Mouse (Mus musculus) lung, postnatal 0 days (tissue): ENCODE results near the gene Six6.

Source experiments
- CTCF ChIP-seq: IDR thresholded peaks from 2 replicates; pipeline ENCODE4 v1.5.1; 2016; ENCODE audit warnings: antibody characterized with exemption, mild to moderate bottlenecking
- EP300 ChIP-seq: IDR thresholded peaks from 2 replicates; pipeline ENCODE4 v1.6.1; 2016; ENCODE audit warnings: antibody characterized with exemption, mild to moderate bottlenecking, control low read depth

DNA sequence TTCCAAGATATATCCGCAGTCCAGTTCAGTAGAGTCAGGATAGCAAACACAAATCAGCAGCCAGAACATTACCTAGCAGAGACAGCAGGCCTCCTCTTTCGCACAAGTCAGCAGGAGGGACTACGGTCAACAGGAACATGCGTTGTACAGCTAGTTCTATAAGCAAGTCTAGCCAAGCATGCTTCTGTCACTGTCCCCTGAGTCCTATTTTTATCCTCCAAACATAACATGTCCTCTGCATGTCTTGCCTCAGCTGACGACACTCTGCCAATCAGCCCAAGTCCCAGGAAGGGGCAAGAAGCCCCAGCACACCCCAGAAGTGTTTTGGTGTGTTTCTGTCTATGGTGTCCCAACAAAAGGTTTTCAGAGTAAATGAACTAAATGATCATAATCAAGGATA is 14.2 kb downstream of the Six6 start:
- TF ChIP-seq CTCF = no peak
- TF ChIP-seq EP300 = no peak
